Mouse (Mus musculus): Measurements from ENCODE around the gene Aprt.

DNA sequence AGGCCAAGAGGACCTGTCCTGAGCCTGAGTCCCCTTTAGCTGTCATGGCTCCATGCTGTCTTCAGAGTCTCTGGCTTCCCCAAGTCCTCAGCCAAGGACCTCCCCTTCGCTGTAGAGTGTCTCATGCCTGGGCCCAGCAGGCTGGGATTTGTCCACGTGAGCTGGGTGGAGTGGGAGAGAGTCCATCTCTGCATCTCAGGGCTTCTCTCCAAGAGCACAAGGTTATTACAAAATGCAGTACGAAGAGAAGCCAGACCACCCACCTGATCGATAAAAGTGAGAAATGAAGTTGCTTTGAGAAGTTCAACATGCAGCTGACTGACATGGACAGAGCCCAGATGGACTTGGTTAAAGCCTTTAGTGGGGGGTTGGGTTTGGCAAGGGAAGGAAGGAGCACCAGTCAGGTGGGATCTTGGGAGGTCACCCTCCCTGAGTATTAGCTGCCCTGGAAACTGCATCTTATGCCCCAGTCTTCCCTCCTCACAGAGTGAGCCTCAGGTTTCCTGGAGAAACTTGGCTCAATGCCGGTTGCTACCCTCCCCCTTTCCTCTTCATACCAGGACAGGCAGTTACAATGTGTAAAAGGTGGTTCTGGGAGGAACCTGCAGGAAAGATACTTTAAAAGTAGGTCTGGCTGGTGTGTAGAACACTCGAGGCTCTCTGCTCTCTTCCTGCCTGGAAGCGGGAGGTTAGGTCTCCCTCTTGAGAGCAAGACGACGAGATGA is 39.6 kb upstream of the Aprt start:
- TF ChIP-seq CTCF (IDR thresholded peaks at IDR 0.05; ENCODE audit: low read depth) = no peak
- TF ChIP-seq EP300 (IDR thresholded peaks at IDR 0.05; ENCODE audit: low read depth) = no peak
